Mouse (Mus musculus): ENCODE measurements at regions not wholly inside any gene's neighbourhood (a gene's known extent, or its start where the extent isn't known, plus 50 kb on each side); places are given as distances from the start of the nearest gene placed in this dataset.

DNA sequence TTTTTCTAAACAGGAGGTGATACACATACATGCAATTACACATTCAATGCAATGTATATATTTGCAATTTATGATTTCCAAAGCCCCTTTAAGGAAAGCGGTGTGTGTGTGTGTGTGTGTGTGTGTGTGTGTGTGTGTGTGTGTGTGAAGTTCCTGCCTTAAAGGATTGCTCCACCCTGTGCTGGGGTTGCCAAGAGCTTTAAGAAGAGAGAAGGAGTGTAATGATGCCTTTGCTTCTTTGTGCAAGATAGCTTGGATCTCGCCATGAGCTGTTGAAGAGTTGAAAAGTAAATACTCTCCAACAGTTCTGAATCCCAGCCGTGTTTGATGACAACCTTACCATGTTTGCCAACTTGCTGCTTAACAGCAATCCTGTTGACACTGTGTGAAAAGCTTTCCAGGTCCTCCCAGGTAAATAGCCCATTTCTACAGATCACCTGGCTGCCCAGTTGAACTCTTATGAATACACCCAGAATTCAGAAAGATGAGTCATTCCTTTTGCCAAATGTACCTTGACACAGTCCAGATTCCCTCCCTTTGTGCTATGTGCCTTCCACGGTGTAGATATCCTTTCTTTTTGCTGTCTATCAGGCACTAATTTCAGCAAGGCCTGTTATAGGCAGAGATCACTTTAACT, 216.3 kb downstream of the Ikzf2 start:
- TF ChIP-seq POLR2A (IDR thresholded peaks at IDR 0.05; ENCODE audit: low read depth, low read length) (no peak), CTCF (IDR thresholded peaks at IDR 0.05; ENCODE audit: borderline replicate concordance, insufficient read depth, low read length) (no peak)
